Mouse (Mus musculus) spleen, postnatal 36 days (tissue): ENCODE measurements around the gene Efemp2.

ENCODE experiments used
- DNase-seq, 2 experiments: peaks; one replicate each; pipeline ENCODE4 v3.0.0; 2022; ENCODE audit warnings: low spot score in 2 of 2, mixed read lengths in 1 of 2

The Efemp2 gene

DNA sequence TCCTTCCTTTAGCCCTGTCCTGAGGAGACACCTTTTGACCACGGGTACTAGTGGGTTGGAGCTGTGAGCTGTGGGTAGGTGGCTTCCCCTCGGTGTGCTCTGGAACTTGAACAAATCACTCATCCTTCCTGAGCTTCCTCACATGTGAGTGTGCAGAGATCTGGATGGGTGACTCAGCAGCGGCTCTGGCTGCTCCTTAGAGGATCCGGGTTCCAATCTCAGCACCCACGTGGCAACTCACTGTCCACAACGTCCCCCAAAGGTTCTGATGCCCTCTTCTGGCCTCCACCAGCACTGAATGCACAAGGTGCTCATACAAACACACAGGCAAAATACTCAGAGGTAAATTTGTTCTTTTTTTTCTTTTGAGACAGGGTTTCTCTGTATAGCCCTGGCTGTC lies 22.0 kb upstream of the Efemp2 start:
- DNase-seq: no peak

DNA sequence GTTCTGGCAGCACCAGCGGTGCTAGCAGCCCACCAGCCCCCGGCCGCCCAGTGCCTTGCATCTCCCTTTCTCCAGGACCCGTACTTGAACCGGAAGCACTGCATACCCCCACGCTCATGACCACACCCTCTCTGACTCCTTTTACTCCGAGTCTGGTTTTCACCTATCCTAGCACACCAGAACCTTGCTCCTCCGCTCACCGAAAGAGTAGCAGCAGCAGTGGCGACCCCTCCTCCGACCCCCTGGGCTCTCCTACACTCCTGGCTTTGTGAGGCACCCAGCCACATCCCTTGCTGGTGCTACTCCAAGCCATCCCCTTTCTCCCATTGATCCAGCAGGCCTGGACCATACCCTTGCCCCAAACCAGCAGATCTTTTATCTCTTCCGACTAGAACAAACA lies 18.7 kb upstream of the Efemp2 start:
- DNase-seq: no peak

DNA sequence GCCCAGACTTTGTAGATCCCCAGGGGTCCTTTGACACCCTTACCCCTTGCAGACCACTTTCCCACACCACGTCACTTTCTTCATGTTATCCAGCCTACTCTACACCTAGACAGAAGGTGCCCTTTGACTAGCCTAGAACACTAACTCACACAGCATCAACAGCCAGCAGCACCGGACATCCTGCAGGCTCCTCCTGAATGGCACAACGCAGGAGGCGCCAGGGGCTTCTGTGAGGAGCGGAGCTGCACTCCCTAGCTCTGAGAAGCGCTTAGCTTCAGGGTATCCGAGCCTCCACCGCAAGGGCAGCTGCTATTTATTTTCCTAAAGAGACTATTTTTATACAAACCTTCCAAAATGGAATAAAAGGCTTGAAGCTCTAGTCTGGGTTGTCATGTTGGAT lies 18.2 kb upstream of the Efemp2 start:
- DNase-seq: no peak

DNA sequence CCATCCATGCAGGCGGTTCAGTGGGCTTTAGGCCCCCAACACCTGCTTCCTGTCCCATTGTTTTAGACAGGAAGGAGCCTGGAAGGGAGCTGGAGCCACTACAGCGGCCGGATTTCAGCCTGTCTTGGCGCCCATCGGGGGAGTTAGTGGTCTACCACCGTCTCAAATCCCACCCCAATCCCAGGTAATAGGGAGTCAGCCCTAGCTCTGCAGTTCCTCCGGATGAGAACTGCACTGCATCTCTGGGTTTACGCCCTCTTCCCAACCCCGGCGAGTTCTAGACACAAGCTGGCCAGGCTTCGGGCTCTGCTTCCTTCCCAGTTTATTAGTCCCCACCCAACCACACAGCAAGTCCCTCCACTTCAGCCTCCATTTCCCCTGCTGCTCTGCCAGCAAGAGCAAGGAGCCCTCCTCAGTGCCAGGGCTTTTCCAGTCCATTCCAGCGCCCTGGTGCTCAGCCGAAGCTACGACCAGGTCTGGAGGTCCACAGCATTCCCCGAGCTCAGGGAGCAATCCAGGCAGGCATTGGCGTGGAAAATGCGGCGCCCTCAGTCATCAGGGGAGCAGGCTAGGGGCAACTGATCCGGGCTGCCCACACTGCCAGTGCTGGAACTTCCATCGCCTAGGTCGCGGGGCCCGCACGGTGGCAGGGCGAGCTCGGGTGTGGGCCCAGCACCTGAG lies 17.4 kb upstream of the Efemp2 start:
- no peak for DNase-seq

DNA sequence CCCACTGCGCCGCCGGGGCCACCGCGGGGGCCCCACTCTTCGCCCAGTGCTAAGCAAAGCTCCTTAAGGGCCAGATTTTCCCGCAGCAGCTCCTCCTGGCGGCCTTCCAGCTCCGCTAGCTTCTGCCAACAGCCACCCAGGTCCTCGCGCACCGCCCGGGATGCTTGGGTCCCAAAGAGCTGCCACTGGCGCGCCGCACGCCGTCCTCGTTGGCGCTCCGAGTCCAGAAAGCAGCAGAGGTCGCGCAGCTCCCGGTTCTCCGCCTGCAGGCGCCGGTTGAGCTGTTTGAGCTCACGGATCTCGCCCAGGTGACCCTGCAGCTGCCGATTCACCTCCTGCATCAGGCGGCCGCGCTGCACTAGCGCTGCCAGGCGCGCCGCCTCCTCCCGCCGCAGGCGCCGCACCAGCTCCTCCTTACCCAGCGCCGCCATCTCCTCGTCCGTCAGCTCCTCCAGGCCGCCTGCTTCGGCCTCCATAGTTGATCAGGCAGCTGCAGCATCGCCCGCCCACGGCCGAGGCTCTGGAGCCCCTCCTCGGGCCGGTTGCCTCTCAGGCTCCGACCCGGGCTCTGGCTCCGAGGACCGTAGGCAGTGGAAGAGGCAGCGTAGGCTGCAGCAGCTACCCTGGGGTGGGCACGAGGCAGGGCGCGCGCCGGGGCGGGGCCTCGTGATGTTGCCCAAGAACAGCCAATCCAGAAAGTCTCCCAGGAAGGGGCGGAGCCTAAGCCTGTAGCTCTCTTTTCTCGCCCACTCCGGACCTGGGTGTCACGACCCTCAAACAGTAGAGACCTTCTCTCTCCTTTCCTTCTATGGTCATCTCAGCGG lies 16.6 kb upstream of the Efemp2 start:
- peak; percentile 93 to 94 for DNase-seq

DNA sequence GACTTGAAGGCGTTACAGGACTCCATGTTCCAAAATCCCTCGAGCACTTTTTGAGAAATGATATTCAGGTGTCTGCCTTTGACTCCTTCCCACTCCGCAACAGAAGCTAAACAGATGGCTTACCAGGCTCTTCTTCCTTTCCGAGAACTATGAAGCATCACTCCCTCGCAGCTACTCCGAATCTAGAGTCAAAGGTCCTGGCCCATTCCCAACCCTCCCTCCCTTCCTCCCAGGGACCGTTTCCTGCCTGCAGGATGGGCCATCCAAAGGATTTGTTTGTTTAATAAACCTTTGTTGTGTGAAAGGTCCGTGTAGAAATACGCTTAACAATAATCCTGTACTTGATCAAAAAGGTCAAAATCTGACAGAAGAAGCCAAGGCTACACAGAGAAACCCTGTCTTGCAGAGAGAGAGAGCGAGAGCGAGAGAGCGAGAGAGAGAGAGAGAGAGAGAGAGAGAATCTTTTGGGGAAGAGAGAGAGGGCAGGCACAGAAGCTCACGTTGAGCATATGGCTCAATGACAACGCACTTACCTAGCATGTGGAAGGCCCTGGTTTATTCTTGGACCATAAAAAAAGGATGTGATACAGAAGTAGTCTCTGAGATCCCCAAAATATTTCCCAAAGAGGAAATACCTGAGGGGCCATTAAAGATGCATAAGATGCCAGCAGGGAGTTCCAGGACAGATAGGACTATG lies 15.9 kb upstream of the Efemp2 start, which contains the start of gene Ccdc85b:
Ccdc85b (minus strand) TSS at position 149 of the 697 bp plus-strand sequence.
- DNase-seq: no peak

DNA sequence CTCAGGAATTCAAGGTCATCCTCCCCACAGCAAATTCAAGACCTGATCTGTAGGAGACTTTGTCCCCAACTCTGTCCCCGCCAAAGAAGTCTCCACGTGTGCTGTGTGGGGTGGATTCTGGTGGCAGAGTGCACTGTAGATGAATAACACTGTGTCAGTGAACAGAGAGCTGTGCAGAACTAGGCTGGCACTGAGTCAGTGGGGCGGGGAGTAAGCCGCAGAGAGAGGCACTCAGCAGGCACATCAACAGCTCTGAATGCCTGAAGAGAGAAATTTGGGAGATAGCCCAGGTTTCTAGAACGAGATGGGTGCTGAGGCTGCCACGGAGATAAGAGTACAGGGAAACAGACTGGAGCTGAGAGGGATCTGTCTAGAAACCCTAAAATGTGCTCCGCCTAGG lies 14.7 kb upstream of the Efemp2 start:
- no peak for DNase-seq

DNA sequence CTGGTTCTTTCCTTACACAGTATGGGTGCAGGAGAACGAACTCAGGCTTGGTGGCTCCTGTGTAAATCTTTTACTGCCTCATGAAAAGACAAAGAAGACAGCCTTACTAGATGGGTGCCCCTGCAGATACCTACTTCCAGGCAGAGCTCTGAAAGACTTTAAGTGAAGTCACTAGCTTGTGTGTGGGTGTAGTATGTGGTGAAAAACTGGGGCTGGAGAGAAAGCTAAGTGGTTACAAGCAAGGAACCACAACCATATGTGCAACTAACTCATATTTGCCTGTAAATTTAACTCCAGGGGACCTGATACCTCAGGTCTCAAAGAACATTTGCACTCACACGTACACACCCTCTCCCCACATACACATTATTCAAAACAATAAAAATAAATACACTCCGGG lies 13.9 kb upstream of the Efemp2 start:
- no peak for DNase-seq

DNA sequence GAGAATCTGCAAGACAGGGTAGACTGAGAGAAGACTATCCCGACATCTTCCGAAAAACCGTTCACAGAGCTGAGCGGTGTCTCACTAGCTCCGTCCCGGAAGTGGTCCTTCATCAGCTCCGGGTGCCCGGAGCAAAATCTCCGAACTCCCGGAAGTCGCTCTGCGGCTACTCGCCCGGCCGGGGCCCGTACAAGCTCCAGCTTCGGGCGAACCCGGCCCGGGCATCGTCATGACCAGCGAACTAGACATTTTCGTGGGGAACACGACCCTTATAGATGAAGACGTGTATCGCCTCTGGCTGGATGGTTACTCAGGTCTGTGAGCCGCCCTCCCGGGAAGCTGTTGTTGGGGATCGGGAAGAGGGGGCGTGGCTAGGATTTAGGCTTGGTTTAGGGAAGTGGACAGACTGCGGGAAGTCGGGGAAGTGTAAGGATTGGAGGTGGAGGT lies 13.3 kb upstream of the Efemp2 start, which contains the start of gene Fibp:
Fibp (plus strand) TSS at position 151 of the 447 bp plus-strand sequence.
- peak; percentile 86 to 87 for DNase-seq

DNA sequence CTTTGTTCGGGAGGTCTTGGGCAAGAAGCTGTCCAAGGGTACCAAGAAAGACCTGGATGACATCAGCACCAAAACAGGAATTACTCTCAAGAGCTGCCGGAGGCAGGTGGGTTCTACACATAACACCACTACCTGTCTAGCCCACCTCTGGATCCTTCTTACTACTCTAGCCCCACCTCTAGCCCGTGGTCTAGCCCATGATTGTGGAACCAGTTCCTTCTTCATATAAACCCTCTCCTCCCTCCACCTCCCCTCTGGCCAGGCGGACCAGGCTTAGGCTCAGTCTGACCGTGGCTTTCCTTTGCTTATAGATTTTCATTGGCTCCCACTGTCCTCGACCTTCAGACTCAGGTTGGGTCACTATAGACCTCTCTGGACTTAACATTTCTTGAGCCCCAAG lies 12.3 kb upstream of the Efemp2 start:
- DNase-seq: no peak

DNA sequence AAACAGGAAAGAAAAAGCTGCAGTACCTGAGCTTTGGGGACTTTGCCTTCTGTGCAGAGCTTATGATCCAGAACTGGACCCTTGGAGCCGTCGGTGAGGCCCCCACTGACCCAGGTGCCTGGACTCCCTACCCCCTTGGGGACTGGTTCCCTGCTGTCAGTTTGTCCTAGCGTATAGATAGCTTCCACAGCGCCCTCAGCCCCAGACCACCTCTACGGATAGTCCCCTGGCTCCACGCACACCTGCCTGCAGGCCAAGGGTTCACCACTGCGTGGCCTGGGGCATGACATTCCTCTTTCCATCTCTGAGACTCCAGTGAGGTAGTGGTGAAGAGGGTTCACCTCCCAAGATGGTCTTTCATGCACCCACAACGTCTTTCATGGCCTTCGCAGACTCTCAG lies 10.5 kb upstream of the Efemp2 start:
- no peak for DNase-seq

DNA sequence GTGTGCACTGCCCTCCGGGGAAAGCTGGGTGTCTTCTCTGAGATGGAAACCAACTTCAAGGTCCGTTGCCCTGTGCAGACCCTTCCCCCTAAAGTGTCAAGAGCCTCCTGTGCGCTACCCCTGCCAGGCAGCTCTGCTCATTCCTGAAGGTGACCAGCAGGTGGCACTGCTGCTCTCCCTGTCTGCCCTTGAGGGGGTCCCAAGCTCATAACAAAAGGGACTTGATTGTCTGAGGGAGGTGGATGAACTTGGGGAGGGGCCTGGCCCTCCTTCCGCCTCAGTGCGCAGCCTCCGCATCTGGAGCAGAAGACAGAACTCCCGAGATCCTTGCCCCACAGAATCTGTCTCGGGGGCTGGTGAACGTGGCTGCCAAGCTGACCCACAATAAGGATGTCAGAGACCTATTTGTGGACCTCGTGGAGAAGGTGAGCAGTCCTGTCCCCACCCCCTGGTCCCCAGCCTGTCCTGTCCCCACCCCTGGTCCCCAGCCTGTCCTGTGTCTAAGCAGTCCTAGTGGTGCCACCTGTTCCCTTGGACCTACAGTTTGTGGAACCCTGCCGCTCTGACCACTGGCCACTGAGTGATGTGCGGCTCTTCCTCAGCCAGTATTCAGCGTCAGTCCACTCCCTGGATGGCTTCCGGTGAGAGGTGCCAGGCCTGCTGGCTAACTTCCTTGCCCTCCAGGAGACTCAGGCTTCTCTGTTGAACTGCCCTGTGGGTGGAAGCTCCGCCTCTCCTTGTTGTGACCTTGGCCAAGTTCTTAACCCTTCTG lies 9.8 kb upstream of the Efemp2 start:
- peak in 1 of 2 experiments; percentile 40 for DNase-seq

DNA sequence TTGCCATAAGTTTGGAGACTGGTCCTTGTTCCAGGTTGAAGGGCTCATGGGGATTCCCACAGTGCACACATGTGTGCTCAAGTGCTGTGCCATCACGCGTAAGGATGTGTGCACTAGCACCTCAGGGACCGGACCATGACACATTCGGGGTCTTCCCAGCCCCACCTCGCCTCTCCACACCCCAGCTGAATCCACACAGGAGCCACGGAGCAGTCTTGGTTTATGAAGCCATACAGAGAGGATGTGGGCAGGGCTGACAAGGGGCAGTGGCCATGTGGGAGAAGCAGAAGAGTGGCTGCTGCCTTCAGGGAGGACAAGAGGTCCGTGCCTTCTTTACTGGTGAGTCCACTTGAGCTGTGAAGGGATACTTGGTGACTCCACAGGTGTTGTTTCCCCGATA lies 8.7 kb upstream of the Efemp2 start:
- no peak for DNase-seq

DNA sequence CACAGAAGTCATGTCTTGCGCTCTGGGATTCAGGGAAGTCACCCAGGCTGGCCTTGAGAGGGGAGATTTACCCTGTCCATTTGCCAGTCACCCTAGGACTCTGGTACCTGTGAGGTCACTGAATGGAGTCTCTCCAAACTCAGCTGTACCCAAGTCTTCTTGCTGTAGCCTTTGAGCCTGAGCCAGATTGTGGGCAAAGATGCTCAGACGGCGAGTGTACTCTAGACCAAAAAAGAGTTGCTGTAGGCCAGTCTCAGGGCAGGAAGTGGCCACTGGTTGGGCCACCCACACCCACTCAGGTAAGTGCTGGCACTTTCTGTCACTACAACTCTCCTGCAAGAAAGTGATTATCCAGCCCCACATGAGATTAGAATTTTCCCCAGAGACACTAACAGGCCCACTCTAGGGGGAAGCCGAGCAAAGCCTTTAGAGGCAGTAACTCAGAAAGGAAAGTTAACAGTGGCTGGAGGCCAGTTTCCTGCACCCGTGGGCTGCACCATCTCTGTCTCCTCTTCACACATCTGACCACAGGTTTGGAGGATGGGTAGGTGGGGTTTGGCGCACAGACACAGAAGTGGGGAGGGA lies 6.7 kb upstream of the Efemp2 start:
- DNase-seq: no peak

DNA sequence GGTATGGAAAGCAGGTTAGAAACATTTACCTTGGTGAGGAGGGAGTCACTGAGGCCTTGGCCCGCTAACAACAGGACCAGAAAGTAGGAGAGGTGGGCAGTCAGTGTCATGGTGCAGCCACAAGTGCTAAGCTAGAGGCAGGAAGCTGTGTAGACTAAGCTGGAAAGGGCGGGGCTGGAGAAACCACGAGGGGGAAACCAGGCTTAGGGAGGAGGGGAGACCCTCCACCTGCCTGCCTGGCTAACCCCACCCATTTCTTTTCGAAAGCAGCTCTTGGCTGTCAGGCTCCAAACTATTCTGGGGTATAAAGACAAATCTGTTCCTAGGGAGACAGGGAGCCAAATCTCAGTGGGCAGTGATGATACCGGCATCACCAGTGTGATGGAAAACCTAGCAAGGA lies 5.4 kb upstream of the Efemp2 start, which contains the start of gene Ctsw:
Ctsw (minus strand) TSS at position 134 of the 400 bp plus-strand sequence.
- peak in 1 of 2 experiments; percentile 38 for DNase-seq

DNA sequence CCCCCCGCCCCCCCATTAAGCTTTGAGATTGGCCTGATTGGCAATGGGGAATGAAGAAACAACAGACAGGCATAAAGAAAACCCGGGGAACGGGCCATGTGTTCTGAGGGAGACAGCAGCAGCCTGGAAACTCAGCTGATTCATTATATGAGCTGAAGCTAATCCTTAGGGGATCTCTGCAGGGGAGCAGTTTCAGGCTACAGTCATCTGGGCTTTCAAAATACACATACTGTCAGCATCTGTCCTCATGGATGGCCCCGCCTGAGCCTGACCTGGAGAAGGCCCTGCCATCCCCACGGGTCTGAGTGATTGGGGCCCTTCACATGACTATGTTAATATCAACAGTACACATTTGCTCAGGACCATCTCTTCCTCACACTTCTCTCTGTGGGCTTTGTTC lies 1.9 kb upstream of the Efemp2 start:
- no peak for DNase-seq

DNA sequence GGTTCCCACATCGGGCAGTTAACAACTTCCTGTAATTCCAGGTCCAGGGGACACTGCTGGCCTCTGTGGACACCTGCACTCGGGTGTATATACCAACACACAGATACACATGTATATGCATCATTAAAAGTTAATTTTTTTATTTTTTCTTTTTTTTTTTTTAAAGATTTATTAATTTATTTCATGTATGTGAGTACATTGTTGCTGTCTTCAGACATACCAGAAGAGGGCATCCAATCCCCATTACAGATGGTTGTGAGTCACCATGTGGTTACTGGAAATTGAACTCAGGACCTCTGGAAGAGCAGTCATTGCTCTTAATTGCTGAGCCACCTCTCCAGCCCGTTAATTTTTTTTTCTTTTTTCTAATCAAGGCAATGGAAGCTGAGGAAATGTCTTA lies 897 bp upstream of the Efemp2 start:
- no peak for DNase-seq

DNA sequence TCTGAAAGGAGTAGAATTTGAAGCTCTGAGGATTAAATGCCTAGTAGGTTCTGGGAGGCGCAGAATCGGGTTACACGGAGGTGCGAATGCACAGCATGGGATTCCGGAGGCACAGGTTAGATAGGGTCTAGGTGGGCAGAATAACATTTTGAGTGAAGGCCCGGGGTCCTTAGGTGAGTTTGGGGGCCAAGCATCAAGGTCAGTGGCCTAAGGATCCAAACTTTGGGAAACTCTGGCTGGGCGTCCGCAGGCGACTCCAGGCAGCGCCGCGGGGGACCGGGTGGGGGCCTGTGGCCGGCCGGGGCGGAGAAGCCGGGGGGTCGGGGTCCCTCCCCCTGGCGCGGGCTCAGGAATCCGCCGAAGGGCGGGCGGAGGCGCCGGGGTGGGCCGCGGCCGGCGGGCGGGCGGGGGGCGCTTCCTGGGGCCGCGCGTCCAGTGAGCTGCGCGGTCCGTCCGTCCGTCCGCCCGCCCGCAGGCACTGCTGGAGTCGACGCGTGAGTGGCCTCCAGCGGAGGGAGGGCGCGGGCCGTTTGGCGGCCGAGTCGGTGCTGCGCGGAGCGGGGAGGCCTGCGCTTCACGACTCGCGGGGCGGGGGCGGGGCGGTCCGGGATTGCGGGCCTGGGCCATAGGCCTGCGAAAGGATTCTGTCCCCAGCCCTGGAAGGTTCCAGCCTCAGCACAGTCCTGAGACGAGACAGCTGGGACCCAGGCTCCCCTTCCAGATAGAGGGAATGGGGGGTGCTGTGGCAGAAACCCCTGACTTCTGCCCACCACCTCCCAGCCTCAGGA lies 721 bp downstream of the Efemp2 start:
- DNase-seq: no peak

DNA sequence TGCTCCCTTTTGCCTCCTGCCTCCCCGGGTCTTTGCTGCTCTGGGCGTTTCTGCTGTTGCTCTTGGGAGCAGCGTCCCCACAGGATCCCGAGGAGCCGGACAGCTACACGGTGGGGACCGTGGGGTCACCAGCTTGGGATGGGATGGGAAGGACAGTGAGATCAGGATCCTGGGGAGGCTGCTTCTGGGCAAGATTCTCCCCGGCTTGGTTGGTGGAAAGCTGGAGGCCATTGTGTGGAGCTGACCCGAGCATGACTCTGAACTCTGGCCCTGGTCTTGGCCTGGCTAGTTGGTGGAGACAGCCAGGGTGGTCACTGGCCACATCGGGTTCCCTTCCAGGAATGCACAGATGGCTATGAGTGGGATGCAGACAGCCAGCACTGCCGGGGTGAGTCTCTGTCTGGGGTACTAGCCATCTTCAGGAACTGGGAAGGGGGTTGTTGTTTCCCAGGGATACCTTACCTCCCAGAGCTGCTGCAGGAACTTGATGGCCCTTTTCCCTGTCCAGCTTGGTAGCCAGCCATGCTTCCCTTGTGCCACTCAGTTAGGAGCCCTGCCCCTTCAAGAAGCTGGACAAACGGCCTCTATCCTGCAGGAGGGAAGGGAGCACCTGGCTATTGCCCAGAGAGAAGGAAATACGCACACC lies 1.4 kb downstream of the Efemp2 start:
- no peak for DNase-seq
